Comparison of ENCODE assay signal across 8 mouse cellular contexts in the genomic region with DNA sequence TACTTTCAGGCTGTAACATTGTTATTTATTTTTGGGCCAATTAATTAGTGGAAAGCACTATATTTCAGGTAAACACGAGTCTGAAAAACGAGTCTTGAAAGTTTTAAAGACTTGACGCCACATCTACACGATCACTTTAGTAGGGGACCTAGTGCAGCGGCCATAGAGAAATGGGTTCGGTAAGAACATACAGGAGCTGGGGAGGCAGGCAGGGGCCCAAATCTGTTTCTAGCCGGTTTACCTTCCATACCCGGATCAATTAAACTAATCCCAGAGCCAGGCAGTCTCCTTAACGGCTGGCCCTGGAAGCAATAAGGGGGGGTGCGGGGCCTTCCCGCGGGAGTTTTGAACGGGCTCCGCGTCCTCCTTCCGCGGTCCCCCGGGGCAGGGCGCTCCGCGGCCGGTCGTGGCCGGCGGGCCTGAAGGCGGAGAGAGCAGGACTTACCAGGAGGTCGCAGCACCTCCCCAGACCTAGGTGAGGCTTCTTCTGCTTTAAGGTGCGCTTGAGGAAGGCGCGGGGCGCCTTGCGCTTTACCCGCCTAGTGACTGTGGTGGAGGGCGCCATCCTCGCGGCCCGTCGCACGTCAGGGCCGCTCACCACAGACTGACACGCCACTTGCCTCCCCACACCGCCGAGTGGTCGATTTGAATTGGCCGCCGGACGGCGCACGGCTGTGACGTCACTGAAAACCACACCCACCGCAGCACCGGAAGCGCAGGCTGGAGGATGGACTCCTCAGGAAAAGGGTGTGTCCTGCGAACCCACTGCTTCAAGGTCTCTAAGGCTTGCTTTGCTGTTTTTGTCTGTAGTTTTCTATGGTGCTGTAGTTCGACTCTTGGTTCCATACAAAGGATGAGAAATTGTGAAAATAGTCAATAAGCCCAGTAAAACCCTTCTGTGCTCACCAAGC. TPM values are rescaled to one million over a fixed set of nuclear protein-coding genes. Genes with fewer than 3 reads are reported as not detected.
DNase-seq lines count a peak whose midpoint lies in the region; ATAC-seq lines count a peak whose summit lies in the region.

A gene (minus strand): TSS at position 645 of the 911 bp plus-strand sequence.

- H3K4me1 ChIP-seq in heart, embryonic 13.5 days = peaks cover 14% of the 10 kb centered on the region
- peaks cover 17% of the 10 kb centered on the region for H3K4me1 ChIP-seq in liver, embryonic 12.5 days
- no peaks in the 10 kb centered on the region for H3K4me1 ChIP-seq in stomach, embryonic 15.5 days

- no peaks in the 10 kb centered on the region for H3K27me3 ChIP-seq in heart, embryonic 13.5 days (replicated peaks)
- H3K27me3 ChIP-seq in liver, embryonic 12.5 days (replicated peaks) = no peaks in the 10 kb centered on the region
- H3K27me3 ChIP-seq in stomach, embryonic 15.5 days (replicated peaks) = no peaks in the 10 kb centered on the region

- H3K9me3 ChIP-seq in heart, embryonic 13.5 days = no peaks in the 10 kb centered on the region
- H3K9me3 ChIP-seq in liver, embryonic 12.5 days (replicated peaks) = no peaks in the 10 kb centered on the region
- no peaks in the 10 kb centered on the region for H3K9me3 ChIP-seq in stomach, embryonic 15.5 days

- peak within 1 kb of the TSS; percentile 86 for H3K9ac ChIP-seq in heart, embryonic 13.5 days
- peak within 1 kb of the TSS; percentile 90 for H3K9ac ChIP-seq in liver, embryonic 12.5 days
- peak within 1 kb of the TSS; percentile 48 for H3K9ac ChIP-seq in stomach, embryonic 15.5 days

- peak; percentile 100 for ATAC-seq in erythroid progenitor cell, adult 5-6 weeks (replicated peaks; ENCODE audit: low FRiP score, poor library complexity, severe bottlenecking)
- ATAC-seq in heart, embryonic 13.5 days (ENCODE audit: extremely low read depth, insufficient number of reproducible peaks, low FRiP score, low TSS enrichment) = peak; percentile 96
- ATAC-seq in liver, embryonic 12.5 days = peak; percentile 99
- ATAC-seq in stomach, embryonic 15.5 days (ENCODE audit: insufficient read depth, low FRiP score, low read depth) = peak; percentile 100

- no peak within 1 kb of the TSS for H3K27ac ChIP-seq in heart, embryonic 13.5 days (replicated peaks)
- peak within 1 kb of the TSS; percentile 69; the same call in 1 of the 2 replicates for H3K27ac ChIP-seq in liver, embryonic 12.5 days
- H3K27ac ChIP-seq in stomach, embryonic 15.5 days = peak within 1 kb of the TSS; percentile 19; the same call in 1 of the 2 replicates

- H3K4me3 ChIP-seq in heart, embryonic 13.5 days = peak within 1 kb of the TSS; percentile 83
- peak within 1 kb of the TSS; percentile 88 for H3K4me3 ChIP-seq in liver, embryonic 12.5 days
- peak within 1 kb of the TSS; percentile 84 for H3K4me3 ChIP-seq in stomach, embryonic 15.5 days (replicated peaks)

- WGBS in heart, embryonic 13.5 days = under 1% methylated on average over 54 of the region's 55 CpGs
- under 1% methylated on average over 55 of the region's 55 CpGs for WGBS in liver, embryonic 12.5 days (ENCODE audit: insufficient replicate concordance)
- under 1% methylated on average over 53 of the region's 55 CpGs for WGBS in stomach, embryonic 15.5 days

- DNase-seq in CD4-positive helper T cell, adult 2 months (ENCODE audit: low read depth, low spot score) = peak; percentile 94
- peak; percentile 74 for DNase-seq in brain, embryonic 18.5 days (ENCODE audit: low read depth, low spot score)
- DNase-seq in kidney, postnatal 10 days = peak; percentile 94
- peak; percentile 96 to 97 for DNase-seq in natural killer cell, adult 2 months (ENCODE audit: low spot score in 2 of 2)

- H3K36me3 ChIP-seq in heart, embryonic 13.5 days = peaks cover 2% of the 10 kb centered on the region
- peaks cover 14% of the 10 kb centered on the region for H3K36me3 ChIP-seq in liver, embryonic 12.5 days
- no peaks in the 10 kb centered on the region for H3K36me3 ChIP-seq in stomach, embryonic 15.5 days

- H3K4me2 ChIP-seq in heart, embryonic 13.5 days = peak within 1 kb of the TSS; percentile 79
- H3K4me2 ChIP-seq in liver, embryonic 12.5 days = peak within 1 kb of the TSS; percentile 84
- H3K4me2 ChIP-seq in stomach, embryonic 15.5 days = peak within 1 kb of the TSS; percentile 66

RNA-seq across cellular contexts. Expression of the gene that starts here (rescaled TPM):
- total RNA-seq in erythroid progenitor cell, adult 5-6 weeks (2015; ENCODE audit: low replicate concordance) = 8.4 and 11.2 TPM in 2 replicates
- 10.7 and 14.2 TPM in 2 replicates for total RNA-seq in erythroid progenitor cell, adult 5-6 weeks (2017; ENCODE audit: low replicate concordance)
- polyA plus RNA-seq in heart, embryonic 13.5 days (2015; fragmentation: Nextera tagmentation; extraction: Ambion mirVana) = 40.0 and 47.7 TPM in 2 replicates
- 49.2 and 50.5 TPM in 2 replicates for polyA plus RNA-seq in liver, embryonic 12.5 days (2016; fragmentation: Nextera tagmentation; extraction: Ambion mirVana)
- polyA plus RNA-seq in stomach, embryonic 15.5 days (2015; fragmentation: Nextera tagmentation; extraction: Ambion mirVana) = 38.5 and 46.9 TPM in 2 replicates
